Mouse (Mus musculus) intestine, embryonic 14.5 days (tissue): ENCODE results near the gene Ccser1. TPM values are rescaled to one million over a fixed set of nuclear protein-coding genes. Genes with fewer than 3 reads are reported as not detected.

Source experiments
- ATAC-seq: fragments of 200-750 bp; cut with Nextera tagmentation; replicated peaks from 2 replicates; pipeline ENCODE4 v1.8.0; 2017; ENCODE audit warnings: low read depth, moderate number of reproducible peaks, moderate TSS enrichment, moderate library complexity; ENCODE audit not compliant: low FRiP score, low TSS enrichment
- DNase-seq: peaks from one replicate; pipeline ENCODE4 v3.0.0-alpha.2; 2018; ENCODE audit warnings: low spot score
- H3K27ac ChIP-seq: fragments of 300-500 bp; sonication (generic); 2 replicates; pipeline ENCODE4 v1.5.1; 2014; ENCODE audit warnings: low read depth, mild to moderate bottlenecking, control low read depth
- H3K27me3 ChIP-seq: fragments of 300-500 bp; sonication (generic); replicated peaks from 2 replicates; pipeline ENCODE4 v1.6.1; 2014; ENCODE audit warnings: low read length, control low read depth; ENCODE audit not compliant: control insufficient read depth, insufficient read depth
- H3K36me3 ChIP-seq: fragments of 300-500 bp; sonication (generic); 2 replicates; pipeline ENCODE4 v1.6.1; 2014; ENCODE audit warnings: low read length, control low read depth; ENCODE audit not compliant: control insufficient read depth, insufficient read depth
- H3K4me1 ChIP-seq: fragments of 300-500 bp; sonication (generic); replicated peaks from 2 replicates; pipeline ENCODE4 v1.6.1; 2014; ENCODE audit warnings: low read length, control low read depth, mixed read lengths; ENCODE audit not compliant: control insufficient read depth, insufficient read depth
- H3K4me2 ChIP-seq: fragments of 300-500 bp; sonication (generic); 2 replicates; pipeline ENCODE4 v1.6.1; 2014; ENCODE audit warnings: low read length
- H3K4me3 ChIP-seq: fragments of 300-500 bp; sonication (generic); 2 replicates; pipeline ENCODE4 v1.5.1; 2014; ENCODE audit warnings: low read depth, low read length, control low read depth, mixed read lengths
- H3K9ac ChIP-seq: fragments of 300-500 bp; sonication (generic); 2 replicates; pipeline ENCODE4 v1.6.1; 2014; ENCODE audit warnings: mild to moderate bottlenecking, low read length
- H3K9me3 ChIP-seq: fragments of 300-500 bp; sonication (generic); 2 replicates; pipeline ENCODE4 v1.6.1; 2016; ENCODE audit warnings: low read length, control low read depth; ENCODE audit not compliant: control insufficient read depth
- WGBS: fragments of 180-500 bp; shearing (Covaris S2); extraction: QIAGEN DNeasy Blood & Tissue Kit; methylation state at CpG from one replicate; pipeline ENCODE4 v1.1.7; 2014; 5-methylcytosine and 5-hydroxymethylcytosine counted together
- polyA plus RNA-seq: library from polyadenylated mRNA; unstranded; fragments of >200 nt; fragmentation: Nextera tagmentation; extraction: Ambion mirVana; gene quantifications from 2 replicates; pipeline ENCODE4 v1.2.1, GENCODE M21; 2014

Ccser1 gene
- polyA plus RNA-seq, 1 experiment from 2014 or later = 5.1 TPM

GRCm38 (mm10) chr6:61567551-61567950 lies 387.4 kb downstream of the Ccser1 start:
- Histone ChIP-seq H3K9me3 (no peaks in the 10 kb centered on the region), H3K9ac (no peak overlapping the region), H3K4me2 (no peak overlapping the region), H3K4me1 (no peaks in the 10 kb centered on the region), H3K27me3 (no peaks in the 10 kb centered on the region), H3K27ac (no peak overlapping the region), H3K36me3 (no peaks in the 10 kb centered on the region), H3K4me3 (no peak overlapping the region)
- no peak for DNase-seq
- no peak for ATAC-seq
- WGBS = 67% methylated on average over 2 of the region's 2 CpGs

- Histone ChIP-seq H3K4me3 (no peak overlapping the region), H3K27me3 (no peaks in the 10 kb centered on the region), H3K4me1 (no peaks in the 10 kb centered on the region), H3K27ac (no peak overlapping the region), H3K9me3 (no peaks in the 10 kb centered on the region), H3K9ac (no peak overlapping the region), H3K36me3 (no peaks in the 10 kb centered on the region), H3K4me2 (no peak overlapping the region)
- ATAC-seq (no peak), DNase-seq (no peak)
- 85% methylated on average over 8 of the region's 8 CpGs for WGBS
Observed at GRCm38 (mm10) chr6:61567967-61568366, 387.8 kb downstream of the Ccser1 start.

GRCm38 (mm10) chr6:61581696-61582095 lies 401.6 kb downstream of the Ccser1 start:
- DNase-seq (no peak), ATAC-seq (no peak)
- no peaks in the 10 kb centered on the region for H3K4me1 ChIP-seq
- no peak overlapping the region for H3K27ac ChIP-seq
- no peak overlapping the region for H3K9ac ChIP-seq
- H3K36me3 ChIP-seq = no peaks in the 10 kb centered on the region
- H3K4me3 ChIP-seq = no peak overlapping the region
- H3K4me2 ChIP-seq = no peak overlapping the region
- no peaks in the 10 kb centered on the region for H3K9me3 ChIP-seq
- no peaks in the 10 kb centered on the region for H3K27me3 ChIP-seq

- Histone ChIP-seq H3K4me3 (no peak overlapping the region), H3K4me1 (no peaks in the 10 kb centered on the region), H3K9me3 (no peaks in the 10 kb centered on the region), H3K4me2 (no peak overlapping the region), H3K9ac (no peak overlapping the region), H3K27me3 (no peaks in the 10 kb centered on the region), H3K27ac (no peak overlapping the region), H3K36me3 (no peaks in the 10 kb centered on the region)
- 72% methylated on average over 2 of the region's 2 CpGs for WGBS
- DNase-seq = no peak
- no peak for ATAC-seq
Observed at GRCm38 (mm10) chr6:61588999-61589398, 408.9 kb downstream of the Ccser1 start.

GRCm38 (mm10) chr6:61601911-61602310 lies 421.8 kb downstream of the Ccser1 start:
- Histone ChIP-seq H3K36me3 (no peaks in the 10 kb centered on the region), H3K4me1 (no peaks in the 10 kb centered on the region), H3K9me3 (no peaks in the 10 kb centered on the region), H3K9ac (no peak overlapping the region), H3K27me3 (no peaks in the 10 kb centered on the region), H3K27ac (no peak overlapping the region), H3K4me3 (no peak overlapping the region), H3K4me2 (no peak overlapping the region)
- ATAC-seq (no peak), DNase-seq (no peak)
- 86% methylated on average over 5 of the region's 5 CpGs for WGBS

- Histone ChIP-seq H3K27ac (no peak overlapping the region), H3K9me3 (no peaks in the 10 kb centered on the region), H3K9ac (no peak overlapping the region), H3K4me2 (no peak overlapping the region), H3K4me1 (no peaks in the 10 kb centered on the region), H3K27me3 (no peaks in the 10 kb centered on the region), H3K4me3 (no peak overlapping the region), H3K36me3 (no peaks in the 10 kb centered on the region)
- ATAC-seq (no peak), DNase-seq (no peak)
- WGBS = 82% methylated on average over 4 of the region's 4 CpGs
Observed at GRCm38 (mm10) chr6:61614920-61615319, 434.8 kb downstream of the Ccser1 start.

GRCm38 (mm10) chr6:61621707-61622106 lies 441.6 kb downstream of the Ccser1 start:
- H3K4me2 ChIP-seq = no peak overlapping the region
- no peaks in the 10 kb centered on the region for H3K9me3 ChIP-seq
- H3K27ac ChIP-seq = no peak overlapping the region
- H3K9ac ChIP-seq = no peak overlapping the region
- no peak for DNase-seq
- ATAC-seq = no peak
- no peaks in the 10 kb centered on the region for H3K36me3 ChIP-seq
- no peaks in the 10 kb centered on the region for H3K27me3 ChIP-seq
- WGBS = 74% methylated on average over 3 of the region's 3 CpGs
- no peaks in the 10 kb centered on the region for H3K4me1 ChIP-seq
- H3K4me3 ChIP-seq = no peak overlapping the region

GRCm38 (mm10) chr6:61661414-61661813 lies 481.3 kb downstream of the Ccser1 start:
- Histone ChIP-seq H3K27ac (no peak overlapping the region), H3K4me2 (no peak overlapping the region), H3K9ac (no peak overlapping the region), H3K4me3 (no peak overlapping the region), H3K36me3 (no peaks in the 10 kb centered on the region), H3K9me3 (no peaks in the 10 kb centered on the region), H3K27me3 (no peaks in the 10 kb centered on the region), H3K4me1 (no peaks in the 10 kb centered on the region)
- ATAC-seq (no peak), DNase-seq (no peak)

GRCm38 (mm10) chr6:61664572-61664971 lies 484.4 kb downstream of the Ccser1 start:
- WGBS = 80% methylated on average over 1 of the region's 1 CpGs
- no peak overlapping the region for H3K4me3 ChIP-seq
- no peaks in the 10 kb centered on the region for H3K36me3 ChIP-seq
- no peak overlapping the region for H3K4me2 ChIP-seq
- H3K4me1 ChIP-seq = no peaks in the 10 kb centered on the region
- ATAC-seq (no peak), DNase-seq (no peak)
- H3K9ac ChIP-seq = no peak overlapping the region
- no peaks in the 10 kb centered on the region for H3K27me3 ChIP-seq
- H3K9me3 ChIP-seq = no peaks in the 10 kb centered on the region
- no peak overlapping the region for H3K27ac ChIP-seq
